Mouse (Mus musculus) stomach, embryonic 16.5 days (tissue): Measurements from ENCODE around the gene Mast4. TPM values are rescaled to one million over a fixed set of nuclear protein-coding genes. Genes with fewer than 3 reads are reported as not detected.

ENCODE experiments used
- ATAC-seq: fragments of 200-750 bp; cut with Nextera tagmentation; 2 replicates; pipeline ENCODE4 v1.8.0; 2017; ENCODE audit warnings: moderate number of reproducible peaks, moderate TSS enrichment; ENCODE audit not compliant: insufficient read depth, low FRiP score
- H3K27ac ChIP-seq: fragments of 300-500 bp; sonication (generic); 2 replicates; pipeline ENCODE4 v1.5.1; 2014; ENCODE audit warnings: low read length
- H3K27me3 ChIP-seq: fragments of 300-500 bp; sonication (generic); 2 replicates; pipeline ENCODE4 v1.6.1; 2014; ENCODE audit warnings: low read length, control low read depth, mixed read lengths; ENCODE audit not compliant: control insufficient read depth, insufficient read depth
- H3K36me3 ChIP-seq: fragments of 300-500 bp; sonication (generic); 2 replicates; pipeline ENCODE4 v1.6.1; 2014; ENCODE audit warnings: low read length; ENCODE audit not compliant: control insufficient read depth, insufficient read depth
- H3K4me1 ChIP-seq: fragments of 300-500 bp; sonication (generic); 2 replicates; pipeline ENCODE4 v1.6.1; 2014; ENCODE audit warnings: low read length, control low read depth, mixed read lengths; ENCODE audit not compliant: control insufficient read depth, insufficient read depth
- H3K4me2 ChIP-seq: fragments of 300-500 bp; sonication (generic); 2 replicates; pipeline ENCODE4 v1.6.1; 2014; ENCODE audit warnings: low read depth, low read length, mixed read lengths
- H3K4me3 ChIP-seq: fragments of 300-500 bp; sonication (generic); replicated peaks from 2 replicates; pipeline ENCODE4 v1.5.1; 2014; ENCODE audit warnings: mild to moderate bottlenecking, low read length
- H3K9ac ChIP-seq: fragments of 300-500 bp; sonication (generic); 2 replicates; pipeline ENCODE4 v1.6.1; 2014; ENCODE audit warnings: low read length
- H3K9me3 ChIP-seq: fragments of 300-500 bp; sonication (generic); replicated peaks from 2 replicates; pipeline ENCODE4 v1.6.1; 2016; ENCODE audit warnings: low read length, control low read depth; ENCODE audit not compliant: control insufficient read depth
- WGBS: fragments of 180-500 bp; shearing (Covaris S2); extraction: QIAGEN DNeasy Blood & Tissue Kit; methylation state at CpG from one replicate; pipeline ENCODE4 v1.1.7; 2014; 5-methylcytosine and 5-hydroxymethylcytosine counted together
- polyA plus RNA-seq: library from polyadenylated mRNA; unstranded; fragments of >200 nt; fragmentation: Nextera tagmentation; extraction: Ambion mirVana; gene quantifications from 2 replicates; pipeline ENCODE4 v1.2.1, GENCODE M21; 2015

Gene Mast4
- polyA plus RNA-seq, 1 experiment from 2014 or later: 31.0 TPM

- peak; percentile 47; the same call in 1 of the 2 replicates for ATAC-seq
- H3K4me1 ChIP-seq: peaks cover 23% of the 10 kb centered on the region
- no peak overlapping the region for H3K4me2 ChIP-seq
- H3K9me3 ChIP-seq: peaks cover 6% of the 10 kb centered on the region
- H3K9ac ChIP-seq: no peak overlapping the region
- H3K36me3 ChIP-seq: no peaks in the 10 kb centered on the region
- H3K27me3 ChIP-seq: no peaks in the 10 kb centered on the region
- peak overlapping the region; percentile 28 for H3K27ac ChIP-seq
- WGBS: 36% methylated on average over 3 of the region's 3 CpGs
- no peak overlapping the region for H3K4me3 ChIP-seq
Measured at GRCm38 (mm10) chr13:102865494-102865893, 468.8 kb downstream of the Mast4 start.

GRCm38 (mm10) chr13:102864840-102865239 is 469.5 kb downstream of the Mast4 start:
- peaks cover 23% of the 10 kb centered on the region for H3K4me1 ChIP-seq
- no peak overlapping the region for H3K4me3 ChIP-seq
- H3K27ac ChIP-seq: no peak overlapping the region
- WGBS: 76% methylated on average over 1 of the region's 1 CpGs
- no peak overlapping the region for H3K4me2 ChIP-seq
- peaks cover 6% of the 10 kb centered on the region for H3K9me3 ChIP-seq
- H3K27me3 ChIP-seq: no peaks in the 10 kb centered on the region
- H3K9ac ChIP-seq: no peak overlapping the region
- H3K36me3 ChIP-seq: no peaks in the 10 kb centered on the region
- ATAC-seq: no peak

DNA sequence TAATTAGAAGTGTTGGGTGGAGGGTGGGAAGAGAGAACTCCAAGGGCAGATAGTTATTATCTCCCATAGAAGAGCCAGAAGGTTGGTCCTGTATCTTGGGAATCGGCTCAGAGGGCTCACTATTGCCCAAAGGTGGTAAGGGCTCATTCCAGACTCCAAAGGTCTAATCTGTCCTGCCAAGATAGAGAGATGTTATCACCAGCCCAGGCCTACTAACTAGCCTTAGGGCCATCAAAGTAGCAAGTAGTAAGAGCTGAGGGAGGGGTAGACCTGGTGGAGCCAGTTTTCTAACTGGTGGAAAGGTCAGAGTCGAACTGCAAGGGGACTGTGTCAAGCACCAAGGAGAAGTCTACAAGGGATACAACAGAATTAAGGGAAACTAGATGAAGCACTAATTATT is 470.2 kb downstream of the Mast4 start:
- WGBS: 69% methylated on average over 2 of the region's 2 CpGs
- no peak overlapping the region for H3K9ac ChIP-seq
- no peak for ATAC-seq
- H3K9me3 ChIP-seq: peaks cover 6% of the 10 kb centered on the region
- H3K27me3 ChIP-seq: no peaks in the 10 kb centered on the region
- no peak overlapping the region for H3K4me3 ChIP-seq
- H3K36me3 ChIP-seq: no peaks in the 10 kb centered on the region
- peaks cover 23% of the 10 kb centered on the region for H3K4me1 ChIP-seq
- no peak overlapping the region for H3K4me2 ChIP-seq
- no peak overlapping the region for H3K27ac ChIP-seq

DNA sequence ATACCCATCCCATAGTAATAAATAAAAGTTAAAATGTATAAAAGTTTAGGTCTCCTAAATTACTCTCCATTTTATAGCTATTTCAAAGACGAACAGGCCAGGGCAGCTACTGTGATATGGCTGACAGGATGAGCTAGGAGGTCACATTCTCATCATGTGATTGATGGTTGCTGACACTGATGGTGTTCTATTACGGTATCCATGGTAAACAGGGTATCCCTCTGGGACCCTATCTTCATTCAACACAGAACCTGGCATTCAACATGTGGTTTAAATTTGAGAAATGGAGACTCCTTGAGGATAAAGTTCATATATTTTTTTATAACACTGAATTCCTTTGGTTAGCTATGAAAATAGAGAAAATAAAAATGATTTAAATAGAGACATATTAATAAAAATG is 471.3 kb downstream of the Mast4 start:
- H3K27ac ChIP-seq: no peak overlapping the region
- H3K4me3 ChIP-seq: no peak overlapping the region
- no peaks in the 10 kb centered on the region for H3K36me3 ChIP-seq
- no peak overlapping the region for H3K9ac ChIP-seq
- H3K4me1 ChIP-seq: peaks cover 26% of the 10 kb centered on the region
- H3K4me2 ChIP-seq: no peak overlapping the region
- peaks cover under 1% of the 10 kb centered on the region; the same call in 1 of the 2 replicates for H3K9me3 ChIP-seq
- no peak for ATAC-seq
- 77% methylated on average over 2 of the region's 2 CpGs for WGBS
- H3K27me3 ChIP-seq: no peaks in the 10 kb centered on the region

DNA sequence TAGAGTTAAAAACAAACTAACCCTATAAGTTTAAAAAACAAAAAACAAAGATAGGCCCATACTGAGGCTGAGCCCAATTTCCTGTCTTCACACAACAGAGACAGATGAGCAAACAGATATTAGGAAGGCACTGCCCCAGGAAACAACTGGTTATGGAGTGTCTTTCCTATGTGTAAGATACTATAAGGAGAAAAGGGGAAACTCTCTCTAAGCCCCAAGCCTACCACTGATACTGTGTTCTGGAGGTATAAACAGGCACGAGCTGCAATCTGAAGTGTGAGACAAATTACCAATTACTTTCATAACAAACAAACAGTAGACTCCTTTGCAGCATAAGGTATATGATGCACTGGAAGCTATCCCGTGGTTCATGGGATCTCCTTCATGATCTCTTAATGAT is 471.9 kb downstream of the Mast4 start:
- ATAC-seq: no peak
- Histone ChIP-seq H3K27ac (no peak overlapping the region), H3K4me1 (peaks cover 27% of the 10 kb centered on the region), H3K9ac (no peak overlapping the region), H3K36me3 (no peaks in the 10 kb centered on the region), H3K9me3 (no peaks in the 10 kb centered on the region), H3K27me3 (no peaks in the 10 kb centered on the region), H3K4me3 (no peak overlapping the region), H3K4me2 (no peak overlapping the region)
- 54% methylated on average over 2 of the region's 2 CpGs for WGBS

DNA sequence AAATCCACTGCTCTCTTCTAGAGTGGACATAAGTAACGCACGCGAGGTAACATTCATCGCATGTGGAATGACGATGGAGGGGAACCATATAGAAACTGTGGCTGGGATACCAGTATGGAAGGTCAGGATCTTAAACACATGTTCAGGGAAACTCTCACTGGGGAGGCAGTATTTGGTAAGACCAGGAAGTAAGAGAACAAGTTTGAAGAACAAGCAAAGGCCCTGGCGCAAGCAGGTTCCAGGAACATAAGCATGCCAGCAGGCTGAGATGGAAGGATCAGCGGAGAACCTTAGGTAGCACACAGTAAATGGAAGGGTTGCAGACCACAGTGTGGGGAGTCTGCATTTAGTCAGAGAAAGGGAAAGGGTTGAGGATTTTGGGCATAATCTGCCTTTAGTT is 473.6 kb downstream of the Mast4 start:
- Histone ChIP-seq H3K4me3 (no peak overlapping the region), H3K36me3 (no peaks in the 10 kb centered on the region), H3K4me2 (no peak overlapping the region), H3K9me3 (no peaks in the 10 kb centered on the region), H3K27ac (no peak overlapping the region; the same call in 1 of the 2 replicates), H3K9ac (no peak overlapping the region), H3K4me1 (peaks cover 21% of the 10 kb centered on the region), H3K27me3 (no peaks in the 10 kb centered on the region)
- ATAC-seq: no peak
- 91% methylated on average over 7 of the region's 7 CpGs for WGBS

DNA sequence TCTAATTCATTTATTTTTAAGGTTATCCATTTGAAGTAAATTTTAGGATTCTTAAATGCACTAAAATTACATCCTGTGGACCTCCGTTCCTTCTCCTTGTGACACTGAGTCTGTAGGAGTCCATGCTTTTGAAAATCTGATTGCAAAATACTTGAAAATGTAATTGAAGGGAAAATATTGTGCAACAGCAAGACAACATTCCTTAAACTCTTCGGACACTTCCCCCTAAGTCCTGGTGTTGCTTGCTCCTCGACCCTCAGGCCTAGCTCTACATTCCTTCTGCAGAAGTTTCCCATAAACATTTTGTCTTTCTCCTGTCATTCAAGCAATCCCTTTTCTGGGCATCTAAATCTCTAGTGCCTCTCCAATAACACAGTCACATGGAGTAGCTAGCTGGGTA is 474.2 kb downstream of the Mast4 start:
- Histone ChIP-seq H3K36me3 (no peaks in the 10 kb centered on the region), H3K27me3 (no peaks in the 10 kb centered on the region), H3K4me3 (no peak overlapping the region), H3K4me2 (no peak overlapping the region), H3K9me3 (no peaks in the 10 kb centered on the region), H3K4me1 (peaks cover 18% of the 10 kb centered on the region), H3K27ac (no peak overlapping the region), H3K9ac (no peak overlapping the region)
- WGBS: 58% methylated on average over 3 of the region's 3 CpGs
- no peak for ATAC-seq

DNA sequence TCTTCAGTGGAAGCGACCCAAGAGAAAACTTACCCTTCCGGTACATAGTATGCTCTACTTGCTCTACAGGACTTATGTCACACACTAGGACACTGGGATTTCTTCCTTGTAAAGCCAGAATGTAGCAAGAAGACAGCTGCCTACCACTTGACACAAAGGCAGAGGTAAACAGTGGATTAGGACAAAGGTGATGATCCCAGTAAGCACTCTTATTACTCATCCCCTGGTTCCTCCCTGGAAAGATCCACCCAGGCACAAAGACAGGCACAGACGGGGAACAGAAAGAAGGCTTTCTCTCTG is 476.8 kb downstream of the Mast4 start:
- Histone ChIP-seq H3K4me2 (no peak overlapping the region), H3K4me3 (no peak overlapping the region), H3K9me3 (no peaks in the 10 kb centered on the region), H3K9ac (no peak overlapping the region), H3K36me3 (no peaks in the 10 kb centered on the region), H3K27ac (peak overlapping the region; percentile 36; the same call in 1 of the 2 replicates), H3K4me1 (peaks cover 15% of the 10 kb centered on the region), H3K27me3 (no peaks in the 10 kb centered on the region)
- no peak for ATAC-seq
- WGBS: 74% methylated on average over 3 of the region's 3 CpGs

- H3K27ac ChIP-seq: peak overlapping the region; percentile 36
- H3K4me2 ChIP-seq: no peak overlapping the region
- H3K9me3 ChIP-seq: no peaks in the 10 kb centered on the region
- WGBS: 47% methylated on average over 5 of the region's 5 CpGs
- H3K27me3 ChIP-seq: no peaks in the 10 kb centered on the region
- peaks cover 15% of the 10 kb centered on the region for H3K4me1 ChIP-seq
- H3K9ac ChIP-seq: no peak overlapping the region
- H3K4me3 ChIP-seq: no peak overlapping the region
- no peak; the same call in 1 of the 2 replicates for ATAC-seq
- no peaks in the 10 kb centered on the region for H3K36me3 ChIP-seq
Measured at GRCm38 (mm10) chr13:102856821-102857538, 477.3 kb downstream of the Mast4 start.
